Mouse (Mus musculus): ENCODE results near the gene Sufu.

GRCm38 (mm10) chr19:46382275-46382674 is 14.4 kb upstream of the Sufu start:
- TF ChIP-seq KAT2A (conservative IDR thresholded peaks at IDR 0.05; ENCODE audit: low read depth, low read length) (no peak), CHD2 (IDR thresholded peaks at IDR 0.05; ENCODE audit: low read length) (no peak), E2F4 (IDR thresholded peaks at IDR 0.05; ENCODE audit: borderline replicate concordance, low read depth, low read length) (no peak)
